Mouse (Mus musculus): Measurements from ENCODE around the gene Sec31a. TPM values are rescaled to one million over a fixed set of nuclear protein-coding genes. Genes with fewer than 3 reads are reported as not detected.

Sec31a gene
- total and polyA plus RNA-seq, 3 experiments, result 61.2 to 165 TPM; not detected in 1

DNA sequence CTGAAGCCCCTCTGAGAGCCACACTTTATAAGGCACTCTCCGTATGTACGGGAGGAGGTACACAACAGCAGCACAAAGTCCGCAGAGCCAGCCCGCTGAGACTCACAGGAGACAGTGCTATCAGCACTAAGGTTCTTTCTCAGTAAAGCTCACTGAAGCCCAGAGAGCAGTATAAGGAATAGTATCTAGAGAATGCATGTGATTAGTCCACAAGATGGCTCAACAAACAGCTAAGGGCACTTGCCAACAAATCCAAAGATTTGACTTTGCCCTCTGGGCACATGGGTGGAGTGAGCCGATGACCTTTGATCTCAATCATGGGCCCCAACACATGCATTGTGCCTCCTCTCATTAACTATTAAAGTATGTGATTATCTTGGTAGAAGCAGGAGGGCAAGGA lies 35.8 kb downstream of the Sec31a start:
- no peak overlapping the region for H3K4me3 ChIP-seq (ENCODE audit: control insufficient read depth in 1 of 2, insufficient read depth in 1 of 2, low read depth in 2 of 2, low read length in 2 of 2)
- H3K36me3 ChIP-seq (ENCODE audit: control insufficient read depth in 1 of 2, insufficient read depth in 2 of 2, low read length in 2 of 2), result peaks cover 0 to 19% of the 10 kb centered on the region in 2 experiments; a peak in 2 of 4 replicates
- no peaks in the 10 kb centered on the region for H3K4me1 ChIP-seq (ENCODE audit: control insufficient read depth in 1 of 2, insufficient read depth in 2 of 2, low read length in 2 of 2)
- no peaks in the 10 kb centered on the region for H3K79me2 ChIP-seq (ENCODE audit: control insufficient read depth, insufficient read depth, low read length, poor library complexity)
- no peak overlapping the region for H3K9ac ChIP-seq (ENCODE audit: control insufficient read depth, low read depth, low read length, poor library complexity, severe bottlenecking)
- TF ChIP-seq SIN3A (IDR thresholded peaks at IDR 0.05; ENCODE audit: low read length), result no peak
- no peak for TF ChIP-seq MAZ (IDR thresholded peaks at IDR 0.05; ENCODE audit: low read depth, low read length)
- TF ChIP-seq MAX (IDR thresholded peaks at IDR 0.05; ENCODE audit: low read length), result no peak
- TF ChIP-seq GABPA (IDR thresholded peaks at IDR 0.05; ENCODE audit: low read depth, low read length), result no peak
- TF ChIP-seq USF1 (IDR thresholded peaks at IDR 0.05; ENCODE audit: low read depth, low read length), result no peak
- TF ChIP-seq POLR2A (IDR thresholded peaks at IDR 0.05; ENCODE audit: control insufficient read depth in 1 of 2, insufficient read depth in 1 of 2, low read depth in 1 of 2, low read length in 2 of 2, poor library complexity in 1 of 2), result no peak
- TF ChIP-seq CTCF (IDR thresholded peaks at IDR 0.05 in 2 of 3, conservative IDR thresholded peaks at IDR 0.05 in 1 of 3; ENCODE audit: control insufficient read depth in 1 of 3, insufficient read depth in 1 of 3, low read depth in 2 of 3, low read length in 3 of 3, poor library complexity in 1 of 3, severe bottlenecking in 1 of 3), result no peak
- no peak for TF ChIP-seq ZNF384 (IDR thresholded peaks at IDR 0.05; ENCODE audit: low read depth, low read length)
- TF ChIP-seq MAFK (IDR thresholded peaks at IDR 0.05; ENCODE audit: borderline replicate concordance, low read depth, low read length), result no peak
- no peaks in the 10 kb centered on the region for H3K9me3 ChIP-seq (replicated peaks; ENCODE audit: insufficient read depth, low read length)
- H3K27ac ChIP-seq (ENCODE audit: control insufficient read depth, low read depth, low read length), result no peak overlapping the region
- DNase-seq (ENCODE audit: low read depth, low spot score), result no peak
- H3K27me3 ChIP-seq (ENCODE audit: control insufficient read depth in 1 of 2, insufficient read depth in 2 of 2, low read length in 2 of 2), result no peaks in the 10 kb centered on the region

DNA sequence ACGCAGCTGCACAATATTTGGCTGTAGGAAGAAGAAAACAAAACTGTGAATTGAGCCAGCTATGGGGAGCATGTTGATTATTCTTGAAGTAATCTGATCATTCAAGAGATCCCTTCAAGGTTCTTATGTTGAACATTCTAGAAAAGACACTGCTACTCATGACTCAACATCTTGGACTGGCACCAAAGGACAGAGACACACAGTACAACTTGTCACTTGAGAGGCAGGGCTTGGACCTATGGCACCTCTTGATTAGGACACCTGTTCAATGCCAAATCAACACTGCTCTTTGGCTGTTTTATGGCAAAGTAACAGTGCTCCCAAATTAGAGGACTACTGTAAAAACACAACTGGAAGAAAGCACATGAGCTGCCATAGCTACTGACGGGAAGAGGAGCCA lies 37.1 kb downstream of the Sec31a start:
- Histone ChIP-seq H3K27ac (ENCODE audit: control insufficient read depth, low read depth, low read length) (no peak overlapping the region), H3K36me3 (ENCODE audit: control insufficient read depth in 1 of 2, insufficient read depth in 2 of 2, low read length in 2 of 2) (peaks cover 0 to 10% of the 10 kb centered on the region in 2 experiments; a peak in 2 of 4 replicates), H3K27me3 (ENCODE audit: control insufficient read depth in 1 of 2, insufficient read depth in 2 of 2, low read length in 2 of 2) (no peaks in the 10 kb centered on the region), H3K9ac (ENCODE audit: control insufficient read depth, low read depth, low read length, poor library complexity, severe bottlenecking) (no peak overlapping the region), H3K4me3 (ENCODE audit: control insufficient read depth in 1 of 2, insufficient read depth in 1 of 2, low read depth in 2 of 2, low read length in 2 of 2) (no peak overlapping the region), H3K9me3 (replicated peaks; ENCODE audit: insufficient read depth, low read length) (no peaks in the 10 kb centered on the region), H3K4me1 (ENCODE audit: control insufficient read depth in 1 of 2, insufficient read depth in 2 of 2, low read length in 2 of 2) (no peaks in the 10 kb centered on the region), H3K79me2 (ENCODE audit: control insufficient read depth, insufficient read depth, low read length, poor library complexity) (no peaks in the 10 kb centered on the region)
- no peak for TF ChIP-seq CHD2 (IDR thresholded peaks at IDR 0.05; ENCODE audit: low read length)
- TF ChIP-seq ZNF384 (IDR thresholded peaks at IDR 0.05; ENCODE audit: low read depth, low read length), result no peak
- no peak for TF ChIP-seq ZKSCAN1 (IDR thresholded peaks at IDR 0.05; ENCODE audit: low read depth, low read length)
- DNase-seq (ENCODE audit: low read depth, low spot score), result no peak

DNA sequence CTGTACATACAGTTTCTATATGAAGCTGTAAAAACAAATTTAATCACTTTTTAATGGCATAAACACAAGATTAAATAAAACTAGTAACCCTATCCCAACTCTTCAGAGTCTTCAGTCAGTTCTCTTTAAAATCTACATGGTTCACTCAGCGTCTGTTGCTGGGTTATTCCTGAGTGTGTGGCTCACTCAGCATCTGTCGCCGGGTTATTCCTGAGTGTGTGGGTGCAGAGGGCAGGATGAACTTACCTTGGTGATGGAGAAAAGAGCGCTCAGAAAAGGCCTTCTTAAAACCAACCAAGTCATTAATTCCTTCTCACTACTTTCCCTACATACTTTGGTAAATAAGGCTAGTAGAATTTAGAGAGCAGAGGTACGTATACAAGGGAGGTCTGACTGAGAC lies 37.8 kb downstream of the Sec31a start:
- no peak overlapping the region for H3K4me3 ChIP-seq (ENCODE audit: control insufficient read depth in 1 of 2, insufficient read depth in 1 of 2, low read depth in 2 of 2, low read length in 2 of 2)
- H3K79me2 ChIP-seq (ENCODE audit: control insufficient read depth, insufficient read depth, low read length, poor library complexity), result no peaks in the 10 kb centered on the region
- DNase-seq (ENCODE audit: low read depth, low spot score), result no peak
- H3K9me3 ChIP-seq (replicated peaks; ENCODE audit: insufficient read depth, low read length), result no peaks in the 10 kb centered on the region
- peaks cover 0 to 8% of the 10 kb centered on the region in 2 experiments; a peak in 2 of 4 replicates for H3K36me3 ChIP-seq (ENCODE audit: control insufficient read depth in 1 of 2, insufficient read depth in 2 of 2, low read length in 2 of 2)
- no peak overlapping the region for H3K9ac ChIP-seq (ENCODE audit: control insufficient read depth, low read depth, low read length, poor library complexity, severe bottlenecking)
- H3K27ac ChIP-seq (ENCODE audit: control insufficient read depth, low read depth, low read length), result no peak overlapping the region
- H3K4me1 ChIP-seq (ENCODE audit: control insufficient read depth in 1 of 2, insufficient read depth in 2 of 2, low read length in 2 of 2), result no peaks in the 10 kb centered on the region
- no peak for TF ChIP-seq JUND (IDR thresholded peaks at IDR 0.05; ENCODE audit: low read depth, low read length)
- no peak for TF ChIP-seq MAFK (IDR thresholded peaks at IDR 0.05; ENCODE audit: borderline replicate concordance, low read depth, low read length)
- TF ChIP-seq NRF1 (IDR thresholded peaks at IDR 0.05; ENCODE audit: insufficient read depth, low read depth, low read length, poor library complexity, severe bottlenecking), result no peak
- no peak for TF ChIP-seq SMC3 (IDR thresholded peaks at IDR 0.05; ENCODE audit: low read depth, low read length)
- TF ChIP-seq ELF1 (IDR thresholded peaks at IDR 0.05; ENCODE audit: low read depth, low read length), result no peak
- TF ChIP-seq ZMIZ1 (IDR thresholded peaks at IDR 0.05; ENCODE audit: low read depth, low read length), result no peak
- TF ChIP-seq RCOR1 (IDR thresholded peaks at IDR 0.05; ENCODE audit: low read depth, low read length), result no peak
- no peak for TF ChIP-seq TCF12 (IDR thresholded peaks at IDR 0.05; ENCODE audit: low read depth, low read length)
- no peak for TF ChIP-seq SIN3A (IDR thresholded peaks at IDR 0.05; ENCODE audit: low read length)
- TF ChIP-seq MAZ (IDR thresholded peaks at IDR 0.05; ENCODE audit: low read depth, low read length), result no peak
- TF ChIP-seq CTCF (IDR thresholded peaks at IDR 0.05 in 2 of 3, conservative IDR thresholded peaks at IDR 0.05 in 1 of 3; ENCODE audit: control insufficient read depth in 1 of 3, insufficient read depth in 1 of 3, low read depth in 2 of 3, low read length in 3 of 3, poor library complexity in 1 of 3, severe bottlenecking in 1 of 3), result no peak
- no peak for TF ChIP-seq TAL1 (IDR thresholded peaks at IDR 0.05; ENCODE audit: low read length)
- no peak for TF ChIP-seq GABPA (IDR thresholded peaks at IDR 0.05; ENCODE audit: low read depth, low read length)
- no peaks in the 10 kb centered on the region for H3K27me3 ChIP-seq (ENCODE audit: control insufficient read depth in 1 of 2, insufficient read depth in 2 of 2, low read length in 2 of 2)
